Mouse (Mus musculus) regulatory T cell (primary cell): ENCODE measurements at regions not wholly inside any gene's neighbourhood (a gene's known extent, or its start where the extent isn't known, plus 50 kb on each side); places are given as distances from the start of the nearest gene placed in this dataset.

Experiments
- in situ Hi-C: fragments of 300-600 bp; cut with MboI, MseI; formaldehyde crosslinking; loops from one replicate; pipeline ENCODE4 v1.15.1; 2025; ENCODE audit warnings: high pct_unique_total_duplicates

- in situ Hi-C loops = loop anchor here (5.0 kb wide), 1 partner anchor 84 kb away; no protein-coding TSS in a partner anchor
These were observed 60.2 kb upstream of the Cd34 start for GRCm38 (mm10) chr1:194878440-194878839.

- in situ Hi-C loops = loop anchor here (5.0 kb wide), 1 partner anchor 83 kb away; no protein-coding TSS in a partner anchor
These were observed 59.0 kb upstream of the Cd34 start for GRCm38 (mm10) chr1:194879324-194880233.

GRCm38 (mm10) chr1:194881556-194882223 lies 56.9 kb upstream of the Cd34 start:
- in situ Hi-C loops = no loop called here

- in situ Hi-C loops = no loop called here
These were observed 53.4 kb upstream of the Cd34 start for GRCm38 (mm10) chr1:194885071-194885686.

- in situ Hi-C loops = no loop called here
These were observed 52.9 kb upstream of the Cd34 start for GRCm38 (mm10) chr1:194885687-194886077.
